Mouse (Mus musculus): ENCODE measurements around the gene Copg2.
"Not testable (repeated sequence)": the region's sequence is repeated elsewhere in the genome, so short reads cannot be mapped to it uniquely, and the experiment has no call there.

Gene Copg2

GRCm38 (mm10) chr6:30805053-30805752 lies 91.4 kb downstream of the Copg2 start:
- DNase-seq = no peak

- peak; percentile 55 for DNase-seq
Measured at GRCm38 (mm10) chr6:30804389-30805052, 92.1 kb downstream of the Copg2 start.

DNA sequence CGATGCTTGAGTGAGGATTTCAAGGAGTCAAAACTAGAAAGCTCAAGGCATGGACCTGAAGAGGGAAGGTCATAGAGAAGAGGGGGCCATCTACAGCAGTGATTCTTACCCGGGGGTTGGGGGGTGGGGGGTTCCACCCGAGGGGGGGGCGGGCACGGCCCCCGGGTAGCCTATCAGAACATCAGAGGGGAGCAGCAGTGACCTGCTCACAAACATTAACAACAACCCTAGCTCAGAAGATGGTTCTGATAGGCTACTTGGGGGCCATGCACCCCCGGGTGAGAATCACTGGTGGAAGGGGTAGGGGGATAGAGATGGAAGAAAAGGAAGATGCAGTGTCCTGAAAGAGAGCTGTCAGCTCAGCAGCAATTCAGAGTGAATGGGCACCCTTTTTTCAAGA lies 93.7 kb downstream of the Copg2 start:
- DNase-seq = not testable (repeated sequence)

GRCm38 (mm10) chr6:30751209-30751608 lies 145.4 kb downstream of the Copg2 start:
- no peak for DNase-seq

- DNase-seq = no peak
Measured at GRCm38 (mm10) chr6:30750482-30750881, 146.1 kb downstream of the Copg2 start.

DNA sequence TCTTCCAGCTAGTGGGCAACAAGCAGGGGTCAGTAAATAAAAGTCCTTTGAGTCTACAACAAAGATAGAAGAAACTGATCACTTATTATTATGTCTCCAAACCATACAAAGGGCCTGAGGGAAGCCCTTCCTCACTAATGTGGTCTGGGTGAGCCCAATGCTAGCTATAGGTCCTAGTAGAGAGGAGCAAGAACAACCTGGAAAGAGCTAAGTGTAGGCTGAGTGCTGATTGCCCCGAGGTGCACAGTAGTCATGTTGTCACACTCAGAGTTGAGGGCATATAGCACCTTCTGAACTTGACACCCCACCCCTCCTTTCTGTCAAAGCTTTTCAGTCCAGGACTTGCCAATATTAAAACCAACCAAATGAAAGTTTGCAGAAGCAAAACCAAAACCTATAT lies 146.7 kb downstream of the Copg2 start:
- no peak for DNase-seq

DNA sequence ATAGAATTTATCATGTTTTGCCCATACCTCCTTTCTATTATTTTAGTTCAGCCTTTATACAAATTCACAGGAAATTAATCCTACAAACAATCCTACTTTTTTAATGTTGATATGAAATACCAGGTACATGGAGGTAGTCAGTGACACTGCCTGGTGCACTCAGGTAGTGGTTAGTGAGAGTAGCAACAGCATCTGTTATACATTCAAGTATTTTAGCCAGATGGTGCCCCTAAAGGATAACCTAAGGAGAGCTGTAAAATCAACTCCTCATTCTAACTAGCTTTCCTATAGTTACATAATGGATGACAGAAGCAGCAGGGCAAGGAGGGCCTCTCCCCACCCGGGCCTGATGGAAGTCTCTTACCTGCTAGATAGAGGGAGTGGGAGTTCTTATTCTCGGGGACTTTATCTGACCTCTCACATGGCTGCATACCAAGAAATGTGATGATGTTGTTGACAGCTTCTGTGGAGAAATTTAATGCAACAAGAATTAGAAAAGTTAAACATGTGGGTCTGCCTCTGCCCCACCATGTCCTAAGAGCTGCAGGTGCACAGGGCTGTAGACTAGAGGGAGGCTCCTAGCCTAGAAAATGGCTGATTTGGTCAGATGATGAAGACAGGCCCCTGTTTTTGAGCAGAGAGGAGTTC lies 147.4 kb downstream of the Copg2 start:
- no peak for DNase-seq

- DNase-seq = no peak
Measured at GRCm38 (mm10) chr6:30748358-30748910, 148.2 kb downstream of the Copg2 start.

- no peak for DNase-seq
Measured at GRCm38 (mm10) chr6:30747631-30748357, 148.8 kb downstream of the Copg2 start.

DNA sequence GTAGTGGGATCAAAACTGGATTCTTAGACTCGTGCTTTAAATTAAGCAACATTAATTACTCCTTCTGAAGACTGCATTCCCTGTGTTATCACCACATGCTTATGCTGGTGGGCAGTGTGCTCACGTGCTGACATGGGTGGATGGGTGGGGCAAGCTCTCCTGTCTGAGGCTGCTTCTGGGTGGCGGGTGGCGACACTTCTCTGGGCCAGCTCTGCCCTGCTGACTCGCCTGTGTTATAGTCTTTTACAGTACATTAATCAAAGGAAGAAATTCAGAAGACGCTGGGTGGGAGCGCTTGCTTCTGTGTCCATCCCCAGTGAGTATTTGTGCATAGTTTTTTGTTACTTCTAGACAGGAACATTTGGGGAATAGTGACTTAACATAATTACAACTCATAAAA lies 151.0 kb downstream of the Copg2 start:
- DNase-seq = no peak

DNA sequence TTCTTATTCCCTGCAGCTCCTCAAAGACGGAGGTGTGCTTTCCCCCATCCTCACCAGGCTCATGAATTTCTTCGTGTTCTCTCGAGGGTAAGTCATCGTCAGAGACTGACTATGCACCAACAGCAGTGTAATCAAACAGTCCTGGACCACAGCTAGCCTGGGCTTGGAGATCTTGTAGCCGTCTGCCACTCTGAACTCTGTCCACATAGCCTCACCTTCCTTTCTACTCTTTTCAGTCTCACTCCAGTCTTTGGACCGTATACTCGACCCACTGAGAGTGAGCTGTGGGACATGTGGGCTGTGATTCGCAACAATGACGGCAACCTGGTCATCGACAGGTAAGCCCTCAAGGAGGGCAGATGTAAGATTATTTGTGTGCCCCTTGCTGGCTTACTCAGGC lies 151.7 kb downstream of the Copg2 start:
- DNase-seq = no peak

GRCm38 (mm10) chr6:30739177-30739747 lies 157.3 kb downstream of the Copg2 start:
- DNase-seq = no peak

DNA sequence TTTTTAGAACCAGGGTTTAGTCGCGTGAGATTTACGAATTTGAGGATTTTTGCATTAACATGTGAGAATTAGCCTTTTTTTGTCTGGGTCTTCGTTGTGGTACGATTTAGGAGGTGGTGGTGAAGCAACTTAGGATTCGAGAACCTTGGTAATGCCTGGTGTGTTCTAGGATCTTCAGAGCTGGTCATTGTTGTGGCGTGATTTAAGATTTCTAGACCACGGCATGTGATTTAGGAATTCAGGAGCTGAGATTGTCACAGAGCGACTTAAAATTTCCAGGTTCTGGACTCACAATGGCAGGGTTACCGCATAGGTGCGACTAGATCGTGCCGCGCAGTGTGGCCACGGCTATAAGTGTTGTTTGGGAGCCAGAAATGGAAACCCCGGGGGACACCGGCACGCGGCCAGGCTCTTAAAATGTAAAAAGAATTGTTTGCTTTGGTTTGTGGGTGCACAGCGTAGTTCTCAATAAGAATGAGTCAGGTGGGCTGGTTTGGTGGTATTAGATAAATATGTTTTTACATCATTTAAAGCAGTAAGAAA lies 158.1 kb downstream of the Copg2 start:
- no peak for DNase-seq

GRCm38 (mm10) chr6:30737548-30738463 lies 158.8 kb downstream of the Copg2 start:
- DNase-seq = peak; percentile 34

DNA sequence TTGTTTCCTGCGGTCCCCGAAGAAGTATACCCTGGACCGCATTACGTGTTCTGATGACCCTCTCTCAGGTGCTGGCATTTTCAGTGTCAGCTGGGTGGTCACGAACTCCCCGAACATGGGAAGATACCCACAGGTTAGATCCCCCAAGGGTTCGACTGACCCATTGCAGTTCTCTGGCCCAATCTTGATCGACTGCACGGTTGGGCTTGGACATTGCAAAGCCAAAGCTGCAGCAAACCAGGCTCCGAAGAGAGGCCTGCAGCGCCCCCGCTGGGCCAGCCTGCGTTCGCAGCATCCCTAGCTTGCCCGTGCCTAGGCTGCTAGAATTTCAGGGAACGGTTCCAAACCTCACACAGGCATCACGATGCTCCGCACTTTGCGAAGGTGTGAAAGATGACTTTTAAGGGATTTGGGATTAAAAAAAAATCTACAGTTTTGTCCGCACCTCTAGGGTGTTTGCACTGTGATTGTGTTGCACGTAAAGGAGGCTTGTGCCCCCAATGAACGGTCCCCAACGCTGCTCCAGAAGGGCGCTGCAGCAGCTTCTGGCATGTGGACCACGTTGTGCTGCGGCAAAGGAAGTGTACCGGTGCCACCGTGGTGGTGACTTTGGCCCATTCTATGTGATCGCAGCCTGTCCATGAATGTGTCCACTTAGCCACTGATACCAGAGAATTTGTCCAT lies 159.6 kb downstream of the Copg2 start:
- DNase-seq = no peak

- DNase-seq = no peak
Measured at GRCm38 (mm10) chr6:30736372-30736762, 160.2 kb downstream of the Copg2 start.

GRCm38 (mm10) chr6:30735728-30736371 lies 160.7 kb downstream of the Copg2 start:
- DNase-seq = no peak

DNA sequence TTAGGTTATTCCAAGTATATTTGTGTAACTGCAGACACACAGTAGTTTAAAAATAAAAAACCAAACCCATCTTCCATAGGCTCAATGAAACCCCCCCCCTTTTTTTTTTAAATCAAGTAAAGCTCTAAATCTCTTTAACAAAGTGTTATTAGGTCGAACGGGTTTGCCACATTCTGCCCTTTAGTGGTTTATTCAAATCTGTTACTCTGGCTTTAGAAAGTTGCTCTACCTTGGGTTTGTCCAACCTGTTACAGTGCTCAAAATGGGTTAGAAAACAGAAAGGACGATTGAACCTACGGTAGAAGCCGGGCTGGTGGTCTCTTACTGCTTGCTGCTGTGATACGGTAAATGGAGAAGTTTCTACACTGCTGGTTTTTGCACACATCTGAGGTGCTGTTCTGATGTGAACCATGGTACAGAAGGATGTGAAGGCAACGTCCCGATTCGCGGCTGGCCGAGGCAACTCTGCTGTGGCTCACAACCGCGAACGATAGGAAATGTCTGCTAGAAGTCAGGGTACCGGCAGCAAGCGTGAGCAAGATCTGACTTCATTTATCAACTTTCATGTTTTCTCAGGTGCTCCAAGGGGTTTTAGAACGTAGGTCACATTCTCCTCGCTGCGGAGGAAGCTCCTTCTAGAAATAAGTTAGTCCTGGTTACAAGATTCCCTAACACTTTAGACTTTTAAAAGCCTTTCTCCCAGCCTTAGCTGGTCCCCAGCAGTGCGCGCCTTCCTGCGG lies 161.4 kb downstream of the Copg2 start:
- no peak for DNase-seq

GRCm38 (mm10) chr6:30734465-30734864 lies 162.1 kb downstream of the Copg2 start:
- DNase-seq = no peak
